Mouse (Mus musculus): ENCODE measurements at regions not wholly inside any gene's neighbourhood (a gene's known extent, or its start where the extent isn't known, plus 50 kb on each side); places are given as distances from the start of the nearest gene placed in this dataset.

DNA sequence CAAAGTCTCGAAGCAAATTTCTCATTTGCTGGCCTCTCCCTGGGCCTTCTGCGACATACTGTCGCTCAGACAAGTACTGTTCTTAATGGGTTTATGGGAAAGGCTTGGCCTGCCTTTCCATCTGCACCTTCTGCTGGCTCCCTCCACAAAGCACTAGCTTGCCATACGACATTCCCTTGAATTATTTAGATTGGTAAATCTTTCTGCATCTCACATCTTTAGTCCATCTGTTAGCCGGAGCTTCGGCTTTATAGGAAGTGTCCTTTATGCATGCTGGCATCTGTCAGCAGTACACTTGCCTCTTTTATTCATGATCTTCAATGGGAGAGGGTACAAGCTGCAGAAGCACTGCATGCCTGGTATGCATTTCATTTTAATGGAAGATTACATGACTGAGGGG is 470.6 kb downstream of the Nuf2 start:
- no peak for DNase-seq (ENCODE audit: extremely low read depth, insufficient read length, low spot score)

- DNase-seq (ENCODE audit: extremely low read depth, insufficient read length, low spot score): no peak
These were observed 471.1 kb downstream of the Nuf2 start for GRCm38 (mm10) chr1:169060145-169060544.

- DNase-seq (ENCODE audit: extremely low read depth, insufficient read length, low spot score): no peak
These were observed 479.4 kb downstream of the Nuf2 start for GRCm38 (mm10) chr1:169051863-169052257.

GRCm38 (mm10) chr1:169051085-169051862 is 480.0 kb downstream of the Nuf2 start:
- no peak for DNase-seq (ENCODE audit: extremely low read depth, insufficient read length, low spot score)

- no peak for DNase-seq (ENCODE audit: extremely low read depth, insufficient read length, low spot score)
These were observed 481.4 kb downstream of the Nuf2 start for GRCm38 (mm10) chr1:169049846-169050245.

DNA sequence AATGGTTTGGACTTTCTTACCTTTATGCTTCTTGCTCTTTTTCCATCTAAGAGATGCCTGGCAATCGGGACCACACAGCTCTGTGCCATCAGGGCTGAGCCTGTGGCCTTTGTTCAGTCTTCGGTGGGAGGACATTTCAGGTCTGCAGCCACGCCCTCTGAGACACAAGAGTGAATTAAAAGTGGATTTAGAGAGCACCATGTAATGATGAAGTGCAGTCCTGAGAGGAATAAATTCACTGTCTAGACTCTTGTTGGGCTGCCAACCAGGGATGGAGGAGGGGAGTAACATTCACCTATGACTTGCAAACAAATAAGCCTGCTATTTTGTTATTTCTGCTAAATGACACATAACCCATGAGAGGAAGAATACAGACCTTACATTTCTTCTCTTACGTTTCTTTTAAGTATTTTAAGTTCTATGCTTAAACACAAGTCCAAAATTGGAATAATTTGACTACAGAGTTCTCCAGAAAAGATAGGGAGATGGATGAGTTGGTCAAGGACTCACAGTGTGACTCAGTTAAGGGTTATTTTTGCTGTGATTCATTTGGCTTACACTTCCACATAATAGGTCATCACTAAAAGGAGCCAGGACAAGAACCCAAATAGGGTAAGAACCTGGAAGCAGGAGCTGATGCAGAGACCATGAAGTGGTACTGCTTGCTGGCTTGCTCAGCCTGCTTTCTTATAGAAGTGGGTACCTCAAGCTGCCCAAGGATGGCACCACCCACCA is 484.3 kb downstream of the Nuf2 start:
- no peak for DNase-seq (ENCODE audit: extremely low read depth, insufficient read length, low spot score)

DNA sequence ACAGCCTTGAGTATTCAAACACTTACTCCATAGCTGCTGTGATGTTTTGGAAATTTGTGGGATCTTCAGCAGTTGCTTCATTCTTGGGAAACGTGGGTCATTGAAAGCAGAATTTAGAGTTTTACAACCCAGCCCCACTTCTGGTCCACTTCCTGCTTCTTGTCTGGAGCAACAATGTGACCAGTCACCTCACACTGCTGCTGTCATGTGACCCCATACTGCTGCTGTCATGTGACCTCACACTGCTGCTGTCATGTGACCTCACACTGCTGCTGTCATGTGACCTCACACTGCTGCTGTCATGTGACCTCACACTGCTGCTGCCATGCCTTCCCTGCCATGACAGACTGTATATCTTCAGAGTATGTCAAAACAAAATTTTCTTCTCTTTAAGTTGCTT is 497.7 kb downstream of the Nuf2 start:
- no peak for DNase-seq (ENCODE audit: extremely low read depth, insufficient read length, low spot score)

DNA sequence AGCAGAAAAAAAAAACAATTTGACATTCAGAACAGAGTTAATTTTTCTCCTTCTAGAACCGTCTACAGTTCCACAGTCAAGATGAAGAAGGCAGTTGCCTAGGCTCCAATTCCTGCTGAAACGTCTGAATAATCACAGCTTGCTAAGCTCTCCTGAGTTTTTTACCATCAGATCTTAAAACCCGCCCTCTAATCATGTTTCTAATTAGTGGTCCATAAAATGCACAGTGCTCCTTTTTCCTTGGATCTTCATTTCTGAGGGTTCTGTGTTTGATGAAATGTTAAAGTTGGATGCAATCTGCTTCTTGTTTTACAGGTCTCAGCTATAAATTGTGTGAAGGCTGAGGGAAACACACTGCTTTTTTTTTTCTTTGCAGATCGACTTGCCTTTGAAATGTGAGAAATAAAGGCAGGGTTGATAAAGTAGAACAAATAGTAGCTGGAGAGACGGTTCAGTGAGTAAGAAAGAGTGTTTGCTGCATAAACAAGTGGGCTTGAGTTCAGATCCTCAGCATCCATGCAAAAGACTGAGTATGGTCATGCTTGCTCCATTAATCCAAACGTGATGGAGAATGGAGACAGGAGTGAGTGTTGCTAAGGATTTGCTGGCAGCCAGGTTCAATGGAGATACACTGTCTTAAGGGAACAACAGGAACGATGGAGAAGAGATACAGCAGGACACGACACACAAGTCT is 499.3 kb downstream of the Nuf2 start:
- no peak for DNase-seq (ENCODE audit: extremely low read depth, insufficient read length, low spot score)

- DNase-seq (ENCODE audit: extremely low read depth, insufficient read length, low spot score): no peak
These were observed 503.6 kb downstream of the Nuf2 start for GRCm38 (mm10) chr1:169027706-169028105.

GRCm38 (mm10) chr1:169027241-169027640 is 504.0 kb downstream of the Nuf2 start:
- no peak for DNase-seq (ENCODE audit: extremely low read depth, insufficient read length, low spot score)

DNA sequence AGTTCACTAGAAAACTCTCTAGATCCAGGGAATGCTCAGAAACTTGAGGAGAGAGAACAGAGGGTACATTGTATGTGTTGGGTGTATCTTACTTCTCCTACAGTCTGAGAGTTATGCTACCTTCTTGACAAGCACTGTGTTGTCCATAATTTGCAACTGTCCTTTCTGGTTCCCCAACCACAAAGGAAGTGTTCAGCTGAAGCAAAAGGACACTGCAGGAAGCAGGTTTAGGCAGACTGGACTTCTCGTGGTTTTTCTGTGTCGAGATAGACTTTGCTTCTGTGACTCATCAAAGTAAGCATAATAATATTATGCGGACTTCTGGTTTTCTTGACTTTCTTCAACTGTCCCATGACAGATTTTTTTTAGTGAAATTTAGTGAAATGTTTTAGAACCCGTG is 506.7 kb downstream of the Nuf2 start:
- no peak for DNase-seq (ENCODE audit: extremely low read depth, insufficient read length, low spot score)

- no peak for DNase-seq (ENCODE audit: extremely low read depth, insufficient read length, low spot score)
These were observed 539.6 kb downstream of the Nuf2 start for GRCm38 (mm10) chr1:168991506-168992244.

DNA sequence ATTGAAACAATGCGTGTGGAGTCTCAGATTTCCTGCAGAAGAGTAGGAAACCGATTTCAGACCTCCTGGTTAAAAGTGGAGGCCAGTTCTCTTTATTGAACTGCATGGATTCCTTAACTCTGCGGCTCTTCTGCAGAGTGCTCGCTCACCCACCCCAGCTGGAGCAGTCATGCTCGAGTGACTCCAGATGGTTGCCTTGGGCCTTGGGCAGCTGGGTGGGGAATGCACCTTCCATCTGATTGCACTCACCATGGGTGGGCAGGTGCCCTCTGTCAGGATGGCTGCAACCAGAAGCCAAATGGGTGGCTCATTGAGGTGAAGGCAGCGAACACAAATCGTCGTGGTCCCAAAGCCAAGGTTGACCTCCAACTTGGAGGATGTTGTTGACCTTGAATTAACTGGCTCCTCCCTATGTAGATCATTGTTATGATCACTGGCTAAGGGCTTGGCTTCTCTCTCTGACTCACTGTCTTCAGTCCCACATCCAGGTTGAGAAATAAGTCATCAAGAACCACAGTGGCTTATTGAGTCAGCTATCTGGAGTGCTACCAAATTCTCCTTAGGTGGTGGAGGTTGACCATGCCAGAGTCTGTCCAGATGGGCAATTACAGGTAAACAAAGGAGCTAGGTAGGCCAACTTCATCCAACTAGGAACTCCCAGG is 543.1 kb upstream of the Pbx1 start:
- peak; percentile 6 for DNase-seq (ENCODE audit: extremely low read depth, insufficient read length, low spot score)

DNA sequence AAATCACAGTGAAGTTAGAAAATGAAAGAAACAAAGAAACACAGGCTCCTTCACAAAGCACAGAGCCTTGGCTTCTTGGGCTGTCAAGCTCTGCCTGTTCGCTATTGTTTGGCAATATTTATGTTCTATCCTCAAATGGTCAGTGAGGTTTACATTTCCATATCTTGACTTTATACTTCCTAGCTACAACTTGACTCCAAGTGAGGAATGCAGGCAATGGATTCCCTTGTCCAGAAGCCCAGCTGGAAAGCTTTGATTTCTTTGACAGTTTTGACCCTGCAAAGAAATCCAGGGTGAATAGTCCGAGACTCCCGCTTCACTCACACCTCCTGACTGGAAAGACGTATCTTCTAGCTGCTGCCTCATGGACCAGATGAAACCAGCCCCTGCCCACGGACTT is 537.3 kb upstream of the Pbx1 start:
- DNase-seq (ENCODE audit: extremely low read depth, insufficient read length, low spot score): no peak

GRCm38 (mm10) chr1:168967334-168967733 is 535.3 kb upstream of the Pbx1 start:
- no peak for DNase-seq (ENCODE audit: extremely low read depth, insufficient read length, low spot score)

DNA sequence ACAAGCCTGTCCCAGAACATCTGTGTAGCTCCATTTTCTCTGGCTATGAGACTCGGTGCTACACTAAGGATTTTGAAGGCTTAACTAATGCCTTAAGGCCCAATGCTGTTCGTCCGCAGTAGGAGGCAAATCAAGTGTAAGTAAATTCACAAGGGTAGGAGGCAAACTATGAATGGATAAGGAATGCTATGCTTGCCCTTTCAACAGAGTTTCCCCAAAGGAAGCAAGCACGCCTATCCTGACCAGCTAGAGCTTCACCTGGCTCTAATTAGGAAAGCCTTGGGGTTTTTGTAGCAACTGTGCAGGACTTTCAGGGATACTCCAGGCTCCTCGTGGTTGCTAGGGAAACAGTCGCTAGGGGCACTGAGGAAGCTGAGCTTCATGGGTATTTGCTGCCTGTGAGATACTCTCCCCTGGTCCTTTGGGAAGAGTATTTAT is 532.4 kb upstream of the Pbx1 start:
- no peak for DNase-seq (ENCODE audit: extremely low read depth, insufficient read length, low spot score)

GRCm38 (mm10) chr1:168950947-168951346 is 518.9 kb upstream of the Pbx1 start:
- no peak for DNase-seq (ENCODE audit: extremely low read depth, insufficient read length, low spot score)

DNA sequence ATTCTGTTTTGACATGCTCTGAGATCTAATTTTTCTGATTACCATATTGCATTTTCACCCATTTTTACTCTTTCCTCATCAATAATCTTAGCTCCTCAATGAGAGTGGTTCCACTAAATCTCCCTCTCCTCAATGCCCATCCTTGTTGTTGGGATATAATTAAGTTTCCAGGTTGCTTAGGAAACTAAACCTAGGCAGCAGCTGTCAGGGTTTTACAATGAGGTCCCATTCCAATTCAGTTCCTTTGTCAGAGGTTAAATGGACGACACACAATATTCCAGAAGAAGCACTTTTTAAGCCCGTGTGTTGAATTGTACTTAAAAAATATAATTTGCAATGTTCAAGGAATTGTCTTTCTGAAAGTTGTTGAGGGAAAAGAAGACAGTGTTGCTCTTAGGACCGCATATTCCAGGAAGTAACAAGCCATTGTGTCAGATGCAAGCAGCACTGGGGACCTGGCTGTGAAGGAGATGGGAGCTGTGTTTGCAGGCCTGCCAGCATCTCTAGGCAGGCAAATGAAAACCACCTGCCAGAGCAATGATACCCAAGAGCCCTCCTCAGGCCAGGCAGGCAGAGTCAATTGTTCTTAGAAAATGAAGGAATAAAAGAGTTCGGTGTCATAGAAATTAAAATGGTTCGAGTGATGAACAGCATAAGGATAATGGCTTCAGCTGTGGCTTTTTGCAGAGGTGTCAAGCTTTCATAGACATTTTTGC is 492.2 kb upstream of the Pbx1 start:
- no peak for DNase-seq (ENCODE audit: extremely low read depth, insufficient read length, low spot score)

GRCm38 (mm10) chr1:168918331-168919076 is 486.4 kb upstream of the Pbx1 start:
- DNase-seq (ENCODE audit: extremely low read depth, insufficient read length, low spot score): no peak

Measured in 3134 (cell line).